Mouse (Mus musculus): Measurements from ENCODE around the gene Rpa1. TPM values are rescaled to one million over a fixed set of nuclear protein-coding genes. Genes with fewer than 3 reads are reported as not detected.
"Not testable (repeated sequence)": the region's sequence is repeated elsewhere in the genome, so short reads cannot be mapped to it uniquely, and the experiment has no call there.

The Rpa1 gene
- total and polyA plus RNA-seq, 3 experiments = 230 to 357 (median 287) TPM

DNA sequence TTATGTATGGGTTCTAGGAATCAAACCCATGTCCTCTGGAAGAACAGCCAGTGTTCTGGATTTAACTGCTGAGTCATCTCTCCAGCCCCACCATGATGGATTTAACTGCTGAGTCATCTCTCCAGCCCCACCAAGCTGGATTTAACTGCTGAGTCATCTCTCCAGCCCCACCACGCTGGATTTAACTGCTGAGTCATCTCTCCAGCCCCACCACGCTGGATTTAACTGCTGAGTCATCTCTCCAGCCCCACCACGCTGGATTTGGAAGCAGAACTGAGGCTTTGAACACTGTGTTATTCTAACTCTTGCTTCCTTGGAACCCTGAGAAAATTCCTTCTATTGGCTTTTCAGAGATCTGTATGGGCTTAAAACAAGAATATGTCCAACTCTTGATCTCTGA, 35.4 kb upstream of the Rpa1 start:
- H3K9ac ChIP-seq (ENCODE audit: insufficient read depth, low read depth); H3K9me3 ChIP-seq (replicated peaks; ENCODE audit: low read length); dilution Hi-C loops (cut with MboI; ENCODE audit: extremely low pct_ligation_motif_present, extremely low pct_unique_long_range_greater_than_20kb, low sequenced_read_pairs); H3K4me3 ChIP-seq (replicated peaks in 1 of 3; ENCODE audit: low read depth in 2 of 3, low read length in 2 of 3, poor library complexity in 1 of 3); H3K4me1 ChIP-seq (ENCODE audit: control insufficient read depth in 1 of 2, insufficient read depth in 2 of 2); H3K27ac ChIP-seq (ENCODE audit: insufficient read depth, low read depth); H3K27me3 ChIP-seq (replicated peaks); H3K79me2 ChIP-seq (replicated peaks; ENCODE audit: control insufficient read depth, extremely low read depth, insufficient read depth, poor library complexity, severe bottlenecking); in situ Hi-C loops (cut with MboI; ENCODE audit: low pct_ligation_motif_present, low pct_unique_long_range_greater_than_20kb, low sequenced_read_pairs); H3K4me2 ChIP-seq (ENCODE audit: insufficient read depth, low read depth, poor library complexity, severe bottlenecking): not testable (repeated sequence)
- DNase-seq (ENCODE audit: extremely low read depth) = peak; percentile 78
- H3K36me3 ChIP-seq (replicated peaks in 1 of 2; ENCODE audit: control insufficient read depth in 1 of 2, insufficient read depth in 1 of 2, low read length in 1 of 2) = peaks cover 4 to 39% of the 10 kb centered on the region in 2 experiments
- TF ChIP-seq MXI1 (IDR thresholded peaks at IDR 0.05; ENCODE audit: low read depth, low read length) (peak; percentile 90), MEF2A (IDR thresholded peaks at IDR 0.05; ENCODE audit: borderline replicate concordance, low read depth, low read length) (peak; percentile 89), MAFK (IDR thresholded peaks at IDR 0.05; ENCODE audit: insufficient replicate concordance, low read length) (peak; percentile 99), JUND (conservative IDR thresholded peaks at IDR 0.05; ENCODE audit: low read depth, low read length) (peak; percentile 76; the same call in 1 of the 2 replicates), MYC (IDR thresholded peaks at IDR 0.05; ENCODE audit: low read depth, low read length) (peak; percentile 84; the same call in 1 of the 2 replicates), EP300 (IDR thresholded peaks at IDR 0.05; ENCODE audit: low read length) (peak; percentile 64; the same call in 1 of the 2 replicates), ETS1 (conservative IDR thresholded peaks at IDR 0.05; ENCODE audit: low read depth, low read length) (peak; percentile 77), JUN (IDR thresholded peaks at IDR 0.05; ENCODE audit: insufficient read depth, low read depth, low read length) (peak; percentile 86), GABPA (IDR thresholded peaks at IDR 0.05; ENCODE audit: insufficient replicate concordance, low read depth, low read length) (0 out of 2 replicates have a peak, but pooled peaks have one; percentile 26), IRF4 (IDR thresholded peaks at IDR 0.05; ENCODE audit: low read depth, low read length) (peak; percentile 65; the same call in 1 of the 2 replicates)

DNA sequence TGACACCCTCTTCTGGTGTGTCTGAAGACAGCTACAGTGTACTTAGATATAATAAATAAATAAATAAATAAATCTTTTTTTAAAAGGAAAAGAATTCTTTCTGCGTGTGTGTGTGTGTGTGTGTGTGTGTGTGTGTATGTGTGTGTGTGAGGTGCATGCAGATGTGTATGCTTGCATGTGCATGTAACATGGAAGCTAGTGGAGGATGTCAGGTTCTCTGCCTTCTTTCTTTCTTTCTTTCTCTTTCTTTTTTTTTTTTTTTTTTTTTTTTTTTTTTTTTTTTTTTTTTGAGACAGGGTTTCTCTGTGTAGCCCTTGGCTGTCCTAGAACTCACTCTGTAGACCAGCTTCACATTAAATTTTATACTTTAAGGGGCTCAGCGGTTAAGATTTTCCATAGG, 30.7 kb upstream of the Rpa1 start:
- H3K9ac ChIP-seq (ENCODE audit: insufficient read depth, low read depth); dilution Hi-C loops (cut with MboI; ENCODE audit: extremely low pct_ligation_motif_present, extremely low pct_unique_long_range_greater_than_20kb, low sequenced_read_pairs); H3K27me3 ChIP-seq (replicated peaks); in situ Hi-C loops (cut with MboI; ENCODE audit: low pct_ligation_motif_present, low pct_unique_long_range_greater_than_20kb, low sequenced_read_pairs); H3K4me3 ChIP-seq (replicated peaks in 1 of 3; ENCODE audit: low read depth in 2 of 3, low read length in 2 of 3, poor library complexity in 1 of 3); H3K27ac ChIP-seq (ENCODE audit: insufficient read depth, low read depth); H3K79me2 ChIP-seq (replicated peaks; ENCODE audit: control insufficient read depth, extremely low read depth, insufficient read depth, poor library complexity, severe bottlenecking); DNase-seq (ENCODE audit: extremely low read depth); H3K4me2 ChIP-seq (ENCODE audit: insufficient read depth, low read depth, poor library complexity, severe bottlenecking); H3K9me3 ChIP-seq (replicated peaks; ENCODE audit: low read length): not testable (repeated sequence)
- Histone ChIP-seq H3K36me3 (replicated peaks in 1 of 2; ENCODE audit: control insufficient read depth in 1 of 2, insufficient read depth in 1 of 2, low read length in 1 of 2) (peaks cover 0 to 17% of the 10 kb centered on the region in 2 experiments), H3K4me1 (ENCODE audit: control insufficient read depth in 1 of 2, insufficient read depth in 2 of 2) (peaks cover 5 to 14% of the 10 kb centered on the region in 2 experiments; a peak in 3 of 4 replicates)
- peak; percentile 45 for TF ChIP-seq ZNF384 (IDR thresholded peaks at IDR 0.05; ENCODE audit: low read depth, low read length)

DNA sequence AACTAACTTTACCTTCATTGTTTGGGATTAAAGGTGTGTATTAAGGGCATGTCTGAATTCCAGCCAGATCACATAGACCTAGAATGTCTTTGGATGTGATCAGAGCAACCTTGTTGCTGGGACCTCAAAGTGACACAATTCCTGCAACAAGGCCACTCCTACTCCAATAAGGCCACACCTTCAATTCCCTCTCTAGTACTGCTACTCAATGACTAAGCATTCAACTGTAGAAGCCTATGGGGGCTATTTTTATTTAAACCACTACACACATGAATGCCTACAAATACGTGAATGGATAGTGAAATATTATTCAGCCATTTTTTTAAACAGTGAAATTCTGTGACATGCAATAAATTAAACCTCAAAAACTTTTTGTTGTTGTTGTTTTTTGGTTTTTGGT, 29.0 kb upstream of the Rpa1 start:
- Histone ChIP-seq H3K9ac (ENCODE audit: insufficient read depth, low read depth) (no peak overlapping the region), H3K9me3 (replicated peaks; ENCODE audit: low read length) (no peaks in the 10 kb centered on the region), H3K4me2 (ENCODE audit: insufficient read depth, low read depth, poor library complexity, severe bottlenecking) (no peak overlapping the region), H3K4me3 (replicated peaks in 1 of 3; ENCODE audit: low read depth in 2 of 3, low read length in 2 of 3, poor library complexity in 1 of 3) (no peak overlapping the region), H3K79me2 (replicated peaks; ENCODE audit: control insufficient read depth, extremely low read depth, insufficient read depth, poor library complexity, severe bottlenecking) (no peaks in the 10 kb centered on the region), H3K4me1 (ENCODE audit: control insufficient read depth in 1 of 2, insufficient read depth in 2 of 2) (peaks cover 0 to 7% of the 10 kb centered on the region in 2 experiments; a peak in 2 of 4 replicates), H3K36me3 (replicated peaks in 1 of 2; ENCODE audit: control insufficient read depth in 1 of 2, insufficient read depth in 1 of 2, low read length in 1 of 2) (peaks cover 0 to 12% of the 10 kb centered on the region in 2 experiments), H3K27me3 (replicated peaks) (no peaks in the 10 kb centered on the region), H3K27ac (ENCODE audit: insufficient read depth, low read depth) (no peak overlapping the region)
- in situ Hi-C loops (cut with MboI; ENCODE audit: low pct_ligation_motif_present, low pct_unique_long_range_greater_than_20kb, low sequenced_read_pairs) = no loop called here
- dilution Hi-C loops (cut with MboI; ENCODE audit: extremely low pct_ligation_motif_present, extremely low pct_unique_long_range_greater_than_20kb, low sequenced_read_pairs) = no loop called here
- peak; percentile 24 for DNase-seq (ENCODE audit: extremely low read depth)
- no peak for TF ChIP-seq ZNF384 (IDR thresholded peaks at IDR 0.05; ENCODE audit: low read depth, low read length)
- TF ChIP-seq ZKSCAN1 (IDR thresholded peaks at IDR 0.05; ENCODE audit: borderline replicate concordance, low read depth, low read length) = no peak
- TF ChIP-seq USF2 (conservative IDR thresholded peaks at IDR 0.05; ENCODE audit: low read depth, low read length) = no peak
- no peak for TF ChIP-seq GABPA (IDR thresholded peaks at IDR 0.05; ENCODE audit: insufficient replicate concordance, low read depth, low read length)
- TF ChIP-seq IRF4 (IDR thresholded peaks at IDR 0.05; ENCODE audit: low read depth, low read length) = no peak
- no peak for TF ChIP-seq UBTF (IDR thresholded peaks at IDR 0.05; ENCODE audit: low read depth, low read length)
- TF ChIP-seq CHD1 (IDR thresholded peaks at IDR 0.05; ENCODE audit: low read depth, low read length) = no peak
- no peak for TF ChIP-seq CTCF (conservative IDR thresholded peaks at IDR 0.05 in 1 of 2, IDR thresholded peaks at IDR 0.05 in 1 of 2; ENCODE audit: low read depth in 2 of 2, low read length in 2 of 2)
- no peak for TF ChIP-seq ETS1 (conservative IDR thresholded peaks at IDR 0.05; ENCODE audit: low read depth, low read length)
- no peak for TF ChIP-seq PAX5 (IDR thresholded peaks at IDR 0.05; ENCODE audit: low read length)
